ENCODE assay signal across 26 mouse cellular contexts in genomic region chr19:15431798-15432197, GRCm38 (mm10).
A peak's percentile ranks its signal among the peaks of the same experiment; 100 is the strongest.
DNase-seq lines count a peak whose midpoint lies in the region; ATAC-seq lines count a peak whose summit lies in the region.
"Had no signal": no experiment of that assay in that cellular context is flagged by ENCODE, and none has a peak within 500 bp of the region (broad histone marks: within the 10 kb centered on the region; RNA-seq: fewer than 3 reads in every experiment).

No protein-coding gene starts in this region.

- no peaks in the 10 kb centered on the region for H3K27me3 ChIP-seq in forebrain, embryonic 11.5 days (ENCODE audit: control insufficient read depth, insufficient read depth, low read length)
- H3K27me3 ChIP-seq: CH12.LX; embryonic facial prominence, embryonic 12.5 days; embryonic facial prominence, embryonic 15.5 days; forebrain, embryonic 12.5 days; forebrain, embryonic 15.5 days; hindbrain, embryonic 12.5 days; hindbrain, embryonic 15.5 days; Patski had no signal

- H3K36me3 ChIP-seq in forebrain, embryonic 11.5 days (ENCODE audit: control insufficient read depth, insufficient read depth, low read length), result no peaks in the 10 kb centered on the region
- H3K36me3 ChIP-seq: embryonic facial prominence, embryonic 12.5 days; embryonic facial prominence, embryonic 15.5 days; forebrain, embryonic 12.5 days; forebrain, embryonic 15.5 days; G1E; hindbrain, embryonic 12.5 days; hindbrain, embryonic 15.5 days had no signal

- no peaks in the 10 kb centered on the region for H3K4me1 ChIP-seq in forebrain, embryonic 11.5 days (replicated peaks; ENCODE audit: control insufficient read depth, insufficient read depth, low read length)
- H3K4me1 ChIP-seq: embryonic facial prominence, embryonic 12.5 days; embryonic facial prominence, embryonic 15.5 days; forebrain, embryonic 12.5 days; forebrain, embryonic 15.5 days; hindbrain, embryonic 12.5 days; hindbrain, embryonic 15.5 days had no signal

- 93% methylated on average over 5 of the region's 5 CpGs for WGBS in forebrain, embryonic 11.5 days

- no peak overlapping the region for H3K9ac ChIP-seq in forebrain, embryonic 11.5 days (ENCODE audit: low read length)
- H3K9ac ChIP-seq: embryonic facial prominence, embryonic 12.5 days; embryonic facial prominence, embryonic 15.5 days; forebrain, embryonic 12.5 days; forebrain, embryonic 15.5 days; hindbrain, embryonic 12.5 days; hindbrain, embryonic 15.5 days had no signal

- no peak overlapping the region for H3K4me3 ChIP-seq in forebrain, embryonic 11.5 days (ENCODE audit: low read depth, low read length)
- H3K4me3 ChIP-seq: embryonic facial prominence, embryonic 12.5 days; embryonic facial prominence, embryonic 15.5 days; forebrain, embryonic 12.5 days; forebrain, embryonic 15.5 days; gastrocnemius, adult 2 months; hindbrain, embryonic 12.5 days; hindbrain, embryonic 15.5 days had no signal

- DNase-seq in frontal cortex, postnatal 25 days (ENCODE audit: low spot score in 2 of 2), result no peak
- peak; percentile 4 for DNase-seq in right cerebral cortex, adult 18-20 months
- no peak for DNase-seq in right cerebral cortex, postnatal 4 days
- DNase-seq in brain, adult 2 months (ENCODE audit: low read depth, low spot score), result peak; percentile 24
- peak; percentile 29 for DNase-seq in telencephalon, adult 2 months (ENCODE audit: low read depth, low spot score)
- no peak for DNase-seq in forebrain, embryonic 11.5 days (ENCODE audit: low spot score)
- DNase-seq: adrenal gland, postnatal 10 days; adrenal gland, postnatal 36 days; B cell, adult 2 months; cerebellum, adult 11-12 months; cerebellum, adult 8-10 months; cerebellum, postnatal 25 days; gastrocnemius, adult 2 months; gastrocnemius, postnatal 14 days; heart, adult 11 months had no signal

- no peak overlapping the region for H3K27ac ChIP-seq in forebrain, embryonic 11.5 days (ENCODE audit: low read depth, low read length)
- H3K27ac ChIP-seq: embryonic facial prominence, embryonic 12.5 days; embryonic facial prominence, embryonic 15.5 days; forebrain, embryonic 12.5 days; forebrain, embryonic 15.5 days; gastrocnemius, adult 2 months; hindbrain, embryonic 12.5 days; hindbrain, embryonic 15.5 days had no signal

- H3K4me2 ChIP-seq in forebrain, embryonic 11.5 days (ENCODE audit: low read depth, low read length, severe bottlenecking), result no peak overlapping the region
- H3K4me2 ChIP-seq: embryonic facial prominence, embryonic 12.5 days; embryonic facial prominence, embryonic 15.5 days; forebrain, embryonic 12.5 days; forebrain, embryonic 15.5 days; heart, embryonic 11.5 days; hindbrain, embryonic 12.5 days; hindbrain, embryonic 15.5 days had no signal

- no peaks in the 10 kb centered on the region for H3K9me3 ChIP-seq in forebrain, embryonic 11.5 days (ENCODE audit: control insufficient read depth, low read length)
- H3K9me3 ChIP-seq: embryonic facial prominence, embryonic 12.5 days; embryonic facial prominence, embryonic 15.5 days; forebrain, embryonic 12.5 days; forebrain, embryonic 15.5 days; G1E; hindbrain, embryonic 12.5 days; hindbrain, embryonic 15.5 days had no signal

- ATAC-seq in frontal cortex, adult (ENCODE audit: low TSS enrichment), result peak; percentile 95
- ATAC-seq in forebrain, embryonic 11.5 days (replicated peaks; ENCODE audit: low FRiP score), result no peak
- ATAC-seq: forebrain, embryonic 15.5 days; Patski had no signal

Comparison
In these comparisons a context has a peak if more than half of its experiments do, and no peak if none do; other contexts are left out.
1. DNase-seq: peak in right cerebral cortex, adult 18-20 months (single experiment), brain, adult 2 months (single experiment) and telencephalon, adult 2 months (single experiment); none in frontal cortex, postnatal 25 days (0 of 2), right cerebral cortex, postnatal 4 days (single experiment) and forebrain, embryonic 11.5 days (single experiment).